Mouse (Mus musculus) liver, embryonic 14.5 days (tissue): Measurements from ENCODE around the gene Fam71f1.

Experiments used
- CTCF ChIP-seq: IDR thresholded peaks from 2 replicates; pipeline ENCODE4 v1.5.1; 2016; ENCODE audit warnings: antibody characterized with exemption, low read depth, control low read depth
- EP300 ChIP-seq: IDR thresholded peaks from 2 replicates; pipeline ENCODE4 v1.6.1; 2016; ENCODE audit warnings: antibody characterized with exemption, low read depth

DNA sequence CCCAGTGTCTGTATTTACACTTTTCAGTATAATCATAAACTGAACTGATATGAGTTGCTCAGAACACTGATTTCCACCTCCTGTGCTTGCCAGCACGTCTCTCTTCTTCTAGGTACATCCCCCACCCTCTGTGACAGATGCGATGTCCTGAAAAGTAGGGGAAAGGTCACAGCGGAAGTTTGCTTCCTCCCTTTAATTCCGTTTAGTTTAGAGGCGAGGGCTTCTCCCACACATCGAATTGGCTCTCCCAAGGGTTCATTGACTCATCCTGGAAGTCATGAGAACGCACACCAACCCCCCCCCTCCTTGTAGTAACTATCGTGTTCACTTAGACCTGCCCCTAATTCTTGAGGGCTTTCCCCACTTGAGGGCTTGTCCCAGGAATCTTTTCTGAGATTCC, 48.0 kb upstream of the Fam71f1 start:
- TF ChIP-seq CTCF (no peak), EP300 (no peak)
